Mouse (Mus musculus): ENCODE measurements around the gene Enthd1.
A peak's percentile ranks its signal among the peaks of the same experiment; 100 is the strongest.

The Enthd1 gene

GRCm38 (mm10) chr15:80572811-80573520 is 8.0 kb upstream of the Enthd1 start:
- DNase-seq: no peak

- DNase-seq: no peak
Observed at GRCm38 (mm10) chr15:80572291-80572690, 7.3 kb upstream of the Enthd1 start, which contains the start of gene Grap2. Gene Grap2, plus strand, starts transcription at chr15:80572594.

GRCm38 (mm10) chr15:80571611-80572010 is 6.7 kb upstream of the Enthd1 start:
- no peak for DNase-seq

GRCm38 (mm10) chr15:80570226-80570625 is 5.3 kb upstream of the Enthd1 start:
- DNase-seq: no peak

GRCm38 (mm10) chr15:80569205-80569604 is 4.2 kb upstream of the Enthd1 start:
- DNase-seq: no peak

GRCm38 (mm10) chr15:80567731-80568130 is 2.8 kb upstream of the Enthd1 start:
- DNase-seq: no peak

GRCm38 (mm10) chr15:80567139-80567538 is 2.2 kb upstream of the Enthd1 start:
- no peak for DNase-seq

- no peak for DNase-seq
Observed at GRCm38 (mm10) chr15:80566696-80567095, 1.7 kb upstream of the Enthd1 start.

- DNase-seq: peak in 1 of 2 experiments; percentile 29
Observed at GRCm38 (mm10) chr15:80563634-80564208, 1.2 kb downstream of the Enthd1 start.

- no peak for DNase-seq
Observed at GRCm38 (mm10) chr15:80562446-80562845, 2.5 kb downstream of the Enthd1 start.

GRCm38 (mm10) chr15:80560646-80561580 is 4.0 kb downstream of the Enthd1 start:
- DNase-seq: no peak

- no peak for DNase-seq
Observed at GRCm38 (mm10) chr15:80559978-80560377, 5.0 kb downstream of the Enthd1 start.

GRCm38 (mm10) chr15:80559534-80559933 is 5.4 kb downstream of the Enthd1 start:
- DNase-seq: peak in 1 of 2 experiments; percentile 4

GRCm38 (mm10) chr15:80557745-80558144 is 7.2 kb downstream of the Enthd1 start:
- peak in 1 of 2 experiments; percentile 8 for DNase-seq

- DNase-seq: no peak
Observed at GRCm38 (mm10) chr15:80556021-80556420, 8.9 kb downstream of the Enthd1 start.

- DNase-seq: no peak
Observed at GRCm38 (mm10) chr15:80554860-80555822, 9.8 kb downstream of the Enthd1 start.

- no peak for DNase-seq
Observed at GRCm38 (mm10) chr15:80545430-80545829, 19.5 kb downstream of the Enthd1 start.

GRCm38 (mm10) chr15:80544115-80544514 is 20.8 kb downstream of the Enthd1 start:
- no peak for DNase-seq

- no peak for DNase-seq
Observed at GRCm38 (mm10) chr15:80538671-80539340, 26.1 kb downstream of the Enthd1 start.

GRCm38 (mm10) chr15:80538075-80538474 is 26.9 kb downstream of the Enthd1 start:
- DNase-seq: no peak

- DNase-seq: no peak
Observed at GRCm38 (mm10) chr15:80536051-80536450, 28.9 kb downstream of the Enthd1 start.

- no peak for DNase-seq
Observed at GRCm38 (mm10) chr15:80533274-80533673, 31.7 kb downstream of the Enthd1 start.
